Mouse (Mus musculus): ENCODE measurements around the gene Opcml.

- TF ChIP-seq POLR2A (IDR thresholded peaks at IDR 0.05; ENCODE audit: extremely low read depth, insufficient read depth, low read length) = no peak
- no peak for TF ChIP-seq CTCF (IDR thresholded peaks at IDR 0.05; ENCODE audit: extremely low read depth, insufficient read depth, low read length)
Measured at GRCm38 (mm10) chr9:27996536-27996935, 206.0 kb downstream of the Opcml start.

All from cortical plate, adult 2 months (tissue).